Mouse (Mus musculus) myocyte (in vitro differentiated cells): ENCODE data around the gene Slc29a4.

ENCODE experiments used
- CEBPB ChIP-seq: IDR thresholded peaks from 2 replicates; pipeline ENCODE4 v1.6.1; 2011; ENCODE audit warnings: mild to moderate bottlenecking, moderate library complexity; ENCODE audit not compliant: poor library complexity, insufficient read depth, severe bottlenecking
- E2F4 ChIP-seq: IDR thresholded peaks from one replicate; pipeline ENCODE4 v1.6.1; 2011; ENCODE audit warnings: mild to moderate bottlenecking, control low read depth, moderate library complexity; ENCODE audit not compliant: insufficient read depth
- MAX ChIP-seq: IDR thresholded peaks from one replicate; pipeline ENCODE4 v1.6.1; 2011; ENCODE audit warnings: low read depth, mild to moderate bottlenecking, control low read depth
- MYOG ChIP-seq, 3 experiments: IDR thresholded peaks; one replicate each; pipeline ENCODE4 v1.6.1; 2011; ENCODE audit warnings: control low read depth in 2 of 3, low read depth in 2 of 3, mild to moderate bottlenecking in 2 of 3; ENCODE audit not compliant: insufficient read length in 2 of 3, control insufficient read depth in 1 of 3, insufficient read depth in 1 of 3
- POLR2A ChIP-seq: IDR thresholded peaks from one replicate; pipeline ENCODE4 v1.6.1; 2011; ENCODE audit warnings: low read depth, mild to moderate bottlenecking, control low read depth, moderate library complexity; ENCODE audit not compliant: insufficient read length
- POLR2AphosphoS2 ChIP-seq: IDR thresholded peaks from one replicate; pipeline ENCODE4 v1.6.1; 2011; ENCODE audit warnings: low read depth, control low read depth; ENCODE audit not compliant: insufficient read length
- SRF ChIP-seq: IDR thresholded peaks from one replicate; pipeline ENCODE4 v1.6.1; 2011; ENCODE audit warnings: low read depth; ENCODE audit not compliant: control insufficient read depth, insufficient read length
- USF1 ChIP-seq: IDR thresholded peaks from one replicate; pipeline ENCODE4 v1.6.1; 2011; ENCODE audit warnings: low read depth, mild to moderate bottlenecking, control low read depth, moderate library complexity

GRCm38 (mm10) chr5:142750173-142750572 lies 57.9 kb downstream of the Slc29a4 start:
- TF ChIP-seq POLR2A, result no peak
- TF ChIP-seq MYOG (IDR thresholded peaks at IDR 0.05; ENCODE audit: control insufficient read depth in 1 of 3, insufficient read depth in 1 of 3, insufficient read length in 2 of 3, low read depth in 2 of 3), result no peak
- no peak for TF ChIP-seq MAX
- TF ChIP-seq USF1, result no peak
- no peak for TF ChIP-seq CEBPB
- no peak for TF ChIP-seq POLR2AphosphoS2
- TF ChIP-seq E2F4, result no peak
- no peak for TF ChIP-seq SRF
